Mouse (Mus musculus): ENCODE data around the gene Tor2a.

- TF ChIP-seq POLR2A (IDR thresholded peaks at IDR 0.05; ENCODE audit: low read depth, low read length) (no peak), CTCF (conservative IDR thresholded peaks at IDR 0.05; ENCODE audit: insufficient read depth, insufficient read length, low read depth, low read length) (no peak)
These were observed 1.5 kb downstream of the Tor2a start for GRCm38 (mm10) chr2:32758503-32758902.
